Mouse (Mus musculus): ENCODE measurements around the gene Sult6b2.

The Sult6b2 gene

DNA sequence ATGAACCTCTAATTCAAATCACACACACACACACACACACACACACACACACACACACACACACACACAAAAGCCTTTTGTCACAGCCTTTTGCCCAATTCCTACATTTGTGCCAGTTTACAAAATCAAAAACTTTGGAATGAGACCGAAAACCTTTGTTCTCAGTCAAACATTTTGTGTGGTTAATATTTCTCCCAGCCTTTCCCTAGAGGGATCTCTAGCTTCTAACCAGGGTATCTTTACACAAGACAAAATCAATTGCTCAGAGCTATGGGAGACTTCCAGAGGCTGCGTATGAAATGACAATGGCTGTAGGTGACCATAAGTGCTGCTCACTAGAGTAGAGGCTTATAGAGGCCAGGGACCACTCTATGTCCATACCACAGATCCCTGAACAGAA, 66.1 kb downstream of the Sult6b2 start:
- DNase-seq (ENCODE audit: extremely low spot score) = no peak

- peak; percentile 48 for DNase-seq (ENCODE audit: extremely low spot score)
Measured at GRCm38 (mm10) chr6:142735302-142736005, 68.8 kb downstream of the Sult6b2 start.
